Comparison of ENCODE assay signal across 13 mouse cellular contexts in genomic region chr17:87512000-87512611, GRCm38 (mm10).
DNase-seq lines count a peak whose midpoint lies in the region; ATAC-seq lines count a peak whose summit lies in the region.
"Had no signal": no experiment of that assay in that cellular context is flagged by ENCODE, and none has a peak within 500 bp of the region (broad histone marks: within the 10 kb centered on the region; RNA-seq: fewer than 3 reads in every experiment).

No protein-coding gene starts in this region.

- no peak overlapping the region for H3K27ac ChIP-seq in midbrain, embryonic 11.5 days (ENCODE audit: low read depth, low read length)
- H3K27ac ChIP-seq in midbrain, embryonic 10.5 days (replicated peaks), result no peak overlapping the region
- H3K27ac ChIP-seq in embryonic facial prominence, embryonic 10.5 days (replicated peaks), result peak overlapping the region; percentile 7; the same call in 1 of the 2 replicates
- peak overlapping the region; percentile 64 for H3K27ac ChIP-seq in hindbrain, embryonic 14.5 days
- no peak overlapping the region for H3K27ac ChIP-seq in midbrain, embryonic 16.5 days (ENCODE audit: low read length)
- H3K27ac ChIP-seq: heart, adult 2 months; lung, embryonic 15.5 days had no signal

- 0 out of 2 replicates have a peak, but pooled peaks have one; percentile 30 for ATAC-seq in midbrain, embryonic 11.5 days (ENCODE audit: low FRiP score)
- peak; percentile 60 for ATAC-seq in hindbrain, embryonic 14.5 days (ENCODE audit: low FRiP score)
- ATAC-seq in midbrain, embryonic 16.5 days, result peak; percentile 41; the same call in 1 of the 2 replicates

- no peaks in the 10 kb centered on the region; the same call in 1 of the 2 replicates for H3K4me1 ChIP-seq in midbrain, embryonic 11.5 days (ENCODE audit: control insufficient read depth, insufficient read depth, low read length)
- H3K4me1 ChIP-seq in midbrain, embryonic 10.5 days, result peaks cover 37% of the 10 kb centered on the region
- H3K4me1 ChIP-seq in embryonic facial prominence, embryonic 10.5 days, result peaks cover 55% of the 10 kb centered on the region
- H3K4me1 ChIP-seq in hindbrain, embryonic 14.5 days (replicated peaks; ENCODE audit: control insufficient read depth, insufficient read depth, low read length), result peaks cover 4% of the 10 kb centered on the region; the same call in 1 of the 2 replicates
- H3K4me1 ChIP-seq in midbrain, embryonic 16.5 days (ENCODE audit: control insufficient read depth, insufficient read depth, low read length), result peaks cover 14% of the 10 kb centered on the region

- H3K4me2 ChIP-seq in midbrain, embryonic 11.5 days, result no peak overlapping the region
- no peak overlapping the region for H3K4me2 ChIP-seq in hindbrain, embryonic 14.5 days (replicated peaks)
- no peak overlapping the region for H3K4me2 ChIP-seq in midbrain, embryonic 16.5 days (ENCODE audit: low read length)
- H3K4me2 ChIP-seq: liver, embryonic 11.5 days; lung, embryonic 15.5 days had no signal

- H3K4me3 ChIP-seq in midbrain, embryonic 11.5 days (ENCODE audit: low read depth, low read length), result no peak overlapping the region
- H3K4me3 ChIP-seq in midbrain, embryonic 10.5 days, result no peak overlapping the region
- H3K4me3 ChIP-seq in embryonic facial prominence, embryonic 10.5 days, result no peak overlapping the region
- H3K4me3 ChIP-seq in hindbrain, embryonic 14.5 days (replicated peaks; ENCODE audit: low read length), result no peak overlapping the region
- H3K4me3 ChIP-seq in midbrain, embryonic 16.5 days (ENCODE audit: low read depth, low read length), result no peak overlapping the region
- H3K4me3 ChIP-seq: heart, adult 2 months; lung, embryonic 15.5 days had no signal

- no peak overlapping the region for H3K9ac ChIP-seq in midbrain, embryonic 11.5 days (ENCODE audit: low read length)
- H3K9ac ChIP-seq in hindbrain, embryonic 14.5 days, result no peak overlapping the region
- peak overlapping the region; percentile 11; the same call in 1 of the 2 replicates for H3K9ac ChIP-seq in midbrain, embryonic 16.5 days (ENCODE audit: low read depth, low read length)
- H3K9ac ChIP-seq: lung, embryonic 15.5 days had no signal

- 70% methylated on average over 9 of the region's 9 CpGs for WGBS in midbrain, embryonic 11.5 days
- 76% methylated on average over 9 of the region's 9 CpGs for WGBS in midbrain, embryonic 10.5 days
- WGBS in embryonic facial prominence, embryonic 10.5 days, result 61% methylated on average over 9 of the region's 9 CpGs
- 25% methylated on average over 9 of the region's 9 CpGs for WGBS in hindbrain, embryonic 14.5 days
- 42% methylated on average over 9 of the region's 9 CpGs for WGBS in midbrain, embryonic 16.5 days

- H3K9me3 ChIP-seq in midbrain, embryonic 11.5 days (ENCODE audit: control insufficient read depth, low read length), result no peaks in the 10 kb centered on the region
- no peaks in the 10 kb centered on the region for H3K9me3 ChIP-seq in midbrain, embryonic 10.5 days (replicated peaks)
- no peaks in the 10 kb centered on the region for H3K9me3 ChIP-seq in embryonic facial prominence, embryonic 10.5 days
- H3K9me3 ChIP-seq in hindbrain, embryonic 14.5 days (ENCODE audit: control insufficient read depth, low read length), result no peaks in the 10 kb centered on the region
- no peaks in the 10 kb centered on the region for H3K9me3 ChIP-seq in midbrain, embryonic 16.5 days (replicated peaks; ENCODE audit: control insufficient read depth, low read length, poor library complexity, severe bottlenecking)
- H3K9me3 ChIP-seq: lung, embryonic 15.5 days had no signal

- H3K36me3 ChIP-seq in midbrain, embryonic 11.5 days (ENCODE audit: control insufficient read depth, insufficient read depth, low read length), result no peaks in the 10 kb centered on the region
- no peaks in the 10 kb centered on the region for H3K36me3 ChIP-seq in midbrain, embryonic 10.5 days
- H3K36me3 ChIP-seq in embryonic facial prominence, embryonic 10.5 days (replicated peaks), result no peaks in the 10 kb centered on the region
- no peaks in the 10 kb centered on the region for H3K36me3 ChIP-seq in hindbrain, embryonic 14.5 days (replicated peaks; ENCODE audit: control insufficient read depth, insufficient read depth)
- H3K36me3 ChIP-seq in midbrain, embryonic 16.5 days (ENCODE audit: control insufficient read depth, insufficient read depth, low read length), result no peaks in the 10 kb centered on the region
- H3K36me3 ChIP-seq: lung, embryonic 15.5 days had no signal

- no peak for DNase-seq in midbrain, embryonic 11.5 days (ENCODE audit: low spot score, missing footprints)
- no peak for DNase-seq in midbrain, embryonic 10.5 days (ENCODE audit: low spot score)
- no peak for DNase-seq in embryonic facial prominence, embryonic 10.5 days (ENCODE audit: low spot score)
- DNase-seq in hindbrain, embryonic 14.5 days (ENCODE audit: low spot score), result no peak
- no peak for DNase-seq in urinary bladder, postnatal 4 days (ENCODE audit: low spot score in 2 of 2)
- DNase-seq in adrenal gland, adult 2 months, result no peak
- DNase-seq in T-cell, adult 2 months (ENCODE audit: low spot score), result no peak
- DNase-seq: cerebellum, adult 9-11 months; heart, adult 2 months; layer of hippocampus, adult 9-11 months had no signal

- no peaks in the 10 kb centered on the region for H3K27me3 ChIP-seq in midbrain, embryonic 11.5 days (ENCODE audit: control insufficient read depth, insufficient read depth, low read length)
- peaks cover 7% of the 10 kb centered on the region for H3K27me3 ChIP-seq in midbrain, embryonic 10.5 days (ENCODE audit: low read depth, poor library complexity, severe bottlenecking)
- peaks cover 19% of the 10 kb centered on the region; the same call in 1 of the 2 replicates for H3K27me3 ChIP-seq in embryonic facial prominence, embryonic 10.5 days (replicated peaks; ENCODE audit: low read depth, poor library complexity, severe bottlenecking)
- H3K27me3 ChIP-seq in hindbrain, embryonic 14.5 days (ENCODE audit: control insufficient read depth, insufficient read depth, low read length), result no peaks in the 10 kb centered on the region
- H3K27me3 ChIP-seq in midbrain, embryonic 16.5 days (ENCODE audit: control insufficient read depth, insufficient read depth, low read depth, low read length), result no peaks in the 10 kb centered on the region
- H3K27me3 ChIP-seq: lung, embryonic 15.5 days had no signal

Comparison
In these comparisons a context has a peak if more than half of its experiments do, and no peak if none do; other contexts are left out.
1. H3K27ac ChIP-seq: peak in embryonic facial prominence, embryonic 10.5 days (single experiment) and hindbrain, embryonic 14.5 days (single experiment); none in midbrain, embryonic 11.5 days (single experiment), midbrain, embryonic 10.5 days (single experiment) and midbrain, embryonic 16.5 days (single experiment).
2. Peak in every context shown above with its lines, with median percentiles within 50 percentile points of each other: ATAC-seq.